Mouse (Mus musculus) neural tube, embryonic 11.5 days (tissue): Measurements from ENCODE around the gene Dapk2. TPM values are rescaled to one million over a fixed set of nuclear protein-coding genes. Genes with fewer than 3 reads are reported as not detected.

Experiments used
- ATAC-seq: fragments of 200-750 bp; cut with Nextera tagmentation; 2 replicates; pipeline ENCODE4 v1.8.0; 2017; ENCODE audit warnings: moderate number of reproducible peaks, mild to moderate bottlenecking, moderate TSS enrichment, moderate library complexity; ENCODE audit not compliant: insufficient read depth, low FRiP score, low TSS enrichment
- DNase-seq: peaks from one replicate; pipeline ENCODE4 v3.0.0-alpha.2; 2015; ENCODE audit warnings: low spot score
- H3K27ac ChIP-seq: fragments of 300-500 bp; sonication (generic); 2 replicates; pipeline ENCODE4 v1.5.1; 2014; ENCODE audit warnings: low read depth, mild to moderate bottlenecking, low read length
- H3K27me3 ChIP-seq: fragments of 300-500 bp; sonication (generic); 2 replicates; pipeline ENCODE4 v1.6.1; 2014; ENCODE audit warnings: mild to moderate bottlenecking, low read length, mixed read lengths; ENCODE audit not compliant: control insufficient read depth, insufficient read depth
- H3K36me3 ChIP-seq: fragments of 300-500 bp; sonication (generic); 2 replicates; pipeline ENCODE4 v1.6.1; 2014; ENCODE audit warnings: mild to moderate bottlenecking, low read length, moderate library complexity, mixed read lengths; ENCODE audit not compliant: control insufficient read depth, insufficient read depth
- H3K4me1 ChIP-seq: fragments of 300-500 bp; sonication (generic); 2 replicates; pipeline ENCODE4 v1.6.1; 2014; ENCODE audit warnings: low read length, mixed read lengths; ENCODE audit not compliant: control insufficient read depth, insufficient read depth
- H3K4me2 ChIP-seq: fragments of 300-500 bp; sonication (generic); 2 replicates; pipeline ENCODE4 v1.6.1; 2014; ENCODE audit warnings: low read depth, mild to moderate bottlenecking, moderate library complexity
- H3K4me3 ChIP-seq: fragments of 300-500 bp; sonication (generic); 2 replicates; pipeline ENCODE4 v1.5.1; 2014; ENCODE audit warnings: low read depth, low read length
- H3K9ac ChIP-seq: fragments of 300-500 bp; sonication (generic); 2 replicates; pipeline ENCODE4 v1.6.1; 2014; ENCODE audit warnings: mild to moderate bottlenecking, low read length
- H3K9me3 ChIP-seq: fragments of 300-500 bp; sonication (generic); 2 replicates; pipeline ENCODE4 v1.6.1; 2016; ENCODE audit warnings: low read length; ENCODE audit not compliant: control insufficient read depth
- WGBS: fragments of 180-500 bp; shearing (Covaris S2); extraction: QIAGEN DNeasy Blood & Tissue Kit; methylation state at CpG from one replicate; pipeline ENCODE4 v1.1.7; 2014; 5-methylcytosine and 5-hydroxymethylcytosine counted together
- polyA plus RNA-seq: library from polyadenylated mRNA; unstranded; fragments of >200 nt; fragmentation: Nextera tagmentation; extraction: Ambion mirVana; gene quantifications from 2 replicates; pipeline ENCODE4 v1.2.1, GENCODE M21; 2014

Dapk2 gene
- polyA plus RNA-seq, 1 experiment from 2014 or later = 3.1 TPM

DNA sequence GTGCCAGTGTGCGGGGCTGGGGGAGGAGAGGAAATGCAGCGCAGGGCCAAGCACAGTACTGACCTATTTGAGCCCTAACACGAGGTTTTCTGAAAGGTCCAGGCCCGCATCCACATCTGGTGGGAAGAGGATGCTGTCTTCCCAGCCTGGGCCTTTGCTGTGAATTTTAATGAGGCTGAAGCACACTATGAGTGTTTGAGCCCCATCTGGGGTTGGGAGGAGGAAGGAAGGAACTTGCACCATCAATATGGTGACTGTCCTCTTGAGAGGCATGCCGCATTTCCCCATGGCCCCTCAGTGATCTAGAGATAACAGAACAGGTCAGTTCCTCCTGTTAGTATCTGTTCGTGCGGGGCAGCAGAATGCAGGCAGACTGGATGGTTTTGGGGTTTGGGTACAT lies 44.4 kb downstream of the Dapk2 start:
- no peaks in the 10 kb centered on the region for H3K36me3 ChIP-seq
- ATAC-seq = no peak
- no peaks in the 10 kb centered on the region for H3K4me1 ChIP-seq
- no peaks in the 10 kb centered on the region for H3K27me3 ChIP-seq
- H3K9me3 ChIP-seq = no peaks in the 10 kb centered on the region
- H3K27ac ChIP-seq = no peak overlapping the region
- H3K4me2 ChIP-seq = no peak overlapping the region
- no peak overlapping the region for H3K4me3 ChIP-seq
- no peak for DNase-seq
- WGBS = 93% methylated on average over 7 of the region's 7 CpGs
- no peak overlapping the region for H3K9ac ChIP-seq

DNA sequence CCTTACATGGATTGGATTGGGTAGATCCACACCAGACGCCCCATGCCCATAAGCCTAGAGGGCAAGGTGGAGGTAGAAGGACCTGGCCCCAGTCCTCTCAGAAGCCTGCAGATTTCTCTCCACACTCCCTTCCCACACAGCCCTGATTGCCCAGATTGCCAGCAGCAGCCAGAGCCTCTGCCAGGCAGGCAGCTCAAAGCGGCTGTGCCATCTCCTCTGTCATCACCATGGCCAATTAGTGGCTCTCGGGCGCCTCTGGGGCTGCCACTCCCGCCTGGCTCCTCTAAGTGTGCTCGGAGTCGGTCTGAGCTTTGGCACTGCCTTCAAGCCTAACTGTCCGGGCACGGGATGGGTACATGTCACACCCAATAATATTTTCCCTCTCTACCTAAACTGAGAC lies 47.7 kb downstream of the Dapk2 start:
- H3K27me3 ChIP-seq = no peaks in the 10 kb centered on the region
- H3K4me2 ChIP-seq = no peak overlapping the region
- H3K9ac ChIP-seq = no peak overlapping the region
- no peaks in the 10 kb centered on the region for H3K9me3 ChIP-seq
- no peak overlapping the region for H3K4me3 ChIP-seq
- DNase-seq = no peak
- H3K27ac ChIP-seq = no peak overlapping the region
- no peaks in the 10 kb centered on the region for H3K36me3 ChIP-seq
- no peak for ATAC-seq
- no peaks in the 10 kb centered on the region for H3K4me1 ChIP-seq
- WGBS = 89% methylated on average over 9 of the region's 9 CpGs

GRCm38 (mm10) chr9:66206825-66207224 lies 48.8 kb downstream of the Dapk2 start:
- Histone ChIP-seq H3K4me2 (no peak overlapping the region), H3K4me1 (no peaks in the 10 kb centered on the region), H3K27ac (no peak overlapping the region), H3K36me3 (no peaks in the 10 kb centered on the region), H3K9me3 (no peaks in the 10 kb centered on the region), H3K27me3 (no peaks in the 10 kb centered on the region), H3K4me3 (no peak overlapping the region), H3K9ac (no peak overlapping the region)
- DNase-seq (no peak), ATAC-seq (no peak)
- WGBS = 74% methylated on average over 5 of the region's 5 CpGs

- 69% methylated on average over 4 of the region's 4 CpGs for WGBS
- ATAC-seq (no peak), DNase-seq (no peak)
- no peak overlapping the region for H3K27ac ChIP-seq
- H3K4me1 ChIP-seq = peaks cover 5% of the 10 kb centered on the region; the same call in 1 of the 2 replicates
- no peaks in the 10 kb centered on the region for H3K36me3 ChIP-seq
- H3K27me3 ChIP-seq = no peaks in the 10 kb centered on the region
- no peak overlapping the region for H3K9ac ChIP-seq
- no peaks in the 10 kb centered on the region for H3K9me3 ChIP-seq
- no peak overlapping the region for H3K4me3 ChIP-seq
- H3K4me2 ChIP-seq = no peak overlapping the region
These were observed 53.4 kb downstream of the Dapk2 start for GRCm38 (mm10) chr9:66211420-66211819.

DNA sequence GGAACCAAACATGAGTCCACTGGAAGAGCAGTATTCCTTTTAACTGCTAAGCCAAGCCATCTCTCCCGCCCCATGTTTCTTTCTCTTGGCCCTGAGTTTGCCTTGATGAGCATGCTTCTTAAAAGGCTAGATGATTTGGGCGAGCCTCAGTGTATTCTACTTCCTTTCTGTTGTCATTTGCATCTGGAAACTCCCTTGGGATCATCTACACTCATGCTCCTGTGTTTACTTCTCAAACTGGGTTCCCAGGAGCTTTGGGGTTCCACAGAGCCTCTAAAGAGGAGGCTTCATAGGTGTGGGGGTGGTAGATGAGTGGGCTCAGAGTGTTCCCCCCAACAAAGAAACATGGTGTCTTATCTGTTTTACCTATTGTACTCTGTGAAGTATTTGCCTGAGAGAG lies 54.1 kb downstream of the Dapk2 start:
- ATAC-seq = no peak

GRCm38 (mm10) chr9:66212802-66213201 lies 54.8 kb downstream of the Dapk2 start:
- 79% methylated on average over 5 of the region's 5 CpGs for WGBS
- Histone ChIP-seq H3K27me3 (no peaks in the 10 kb centered on the region), H3K9me3 (no peaks in the 10 kb centered on the region), H3K4me3 (no peak overlapping the region), H3K4me1 (peaks cover 5% of the 10 kb centered on the region; the same call in 1 of the 2 replicates), H3K4me2 (no peak overlapping the region), H3K36me3 (no peaks in the 10 kb centered on the region), H3K9ac (no peak overlapping the region), H3K27ac (no peak overlapping the region)
- ATAC-seq (no peak), DNase-seq (no peak)

More for the DNA sequence above, 54.1 kb downstream of the Dapk2 start:
- no peaks in the 10 kb centered on the region for H3K27me3 ChIP-seq
- H3K36me3 ChIP-seq = no peaks in the 10 kb centered on the region
- no peak for DNase-seq
- H3K9ac ChIP-seq = no peak overlapping the region
- H3K4me3 ChIP-seq = no peak overlapping the region
- H3K9me3 ChIP-seq = no peaks in the 10 kb centered on the region
- peaks cover 5% of the 10 kb centered on the region; the same call in 1 of the 2 replicates for H3K4me1 ChIP-seq
- H3K4me2 ChIP-seq = no peak overlapping the region
- H3K27ac ChIP-seq = no peak overlapping the region
- 77% methylated on average over 2 of the region's 2 CpGs for WGBS

GRCm38 (mm10) chr9:66213386-66214032 lies 55.5 kb downstream of the Dapk2 start:
- Histone ChIP-seq H3K27ac (no peak overlapping the region), H3K4me3 (no peak overlapping the region), H3K9me3 (no peaks in the 10 kb centered on the region), H3K4me2 (no peak overlapping the region), H3K27me3 (no peaks in the 10 kb centered on the region), H3K9ac (no peak overlapping the region), H3K36me3 (no peaks in the 10 kb centered on the region), H3K4me1 (peaks cover 5% of the 10 kb centered on the region; the same call in 1 of the 2 replicates)
- DNase-seq = peak; percentile 28
- ATAC-seq = no peak
- 31% methylated on average over 5 of the region's 5 CpGs for WGBS

DNA sequence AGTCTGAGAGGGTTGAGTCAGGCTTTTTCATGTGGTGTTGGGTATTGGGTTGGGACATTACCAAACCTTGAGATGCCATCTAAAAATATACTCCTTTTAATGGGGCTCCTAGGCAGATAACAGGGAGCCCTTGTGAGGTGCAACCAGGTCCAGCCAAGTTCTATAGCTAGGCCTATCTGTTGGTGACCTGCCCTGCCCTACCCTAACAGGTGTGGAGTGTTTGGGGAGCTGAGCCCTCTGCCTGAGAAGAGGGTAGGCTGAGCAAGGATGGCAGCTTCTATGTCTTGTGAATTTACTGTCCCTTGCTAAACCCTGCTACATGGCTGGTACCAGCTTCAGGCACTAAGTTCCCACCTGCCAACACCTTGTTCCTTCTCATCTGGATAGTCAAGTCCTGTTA lies 57.5 kb downstream of the Dapk2 start:
- DNase-seq (no peak), ATAC-seq (no peak)
- Histone ChIP-seq H3K27me3 (no peaks in the 10 kb centered on the region), H3K4me2 (no peak overlapping the region), H3K4me3 (no peak overlapping the region), H3K27ac (no peak overlapping the region), H3K4me1 (peaks cover 5% of the 10 kb centered on the region; the same call in 1 of the 2 replicates), H3K36me3 (no peaks in the 10 kb centered on the region), H3K9me3 (no peaks in the 10 kb centered on the region), H3K9ac (no peak overlapping the region)

- WGBS = 75% methylated on average over 4 of the region's 4 CpGs
- DNase-seq = no peak
- H3K9me3 ChIP-seq = no peaks in the 10 kb centered on the region
- no peak overlapping the region for H3K9ac ChIP-seq
- H3K27me3 ChIP-seq = no peaks in the 10 kb centered on the region
- no peak overlapping the region for H3K4me2 ChIP-seq
- H3K4me1 ChIP-seq = peaks cover 5% of the 10 kb centered on the region; the same call in 1 of the 2 replicates
- no peak overlapping the region for H3K27ac ChIP-seq
- H3K4me3 ChIP-seq = no peak overlapping the region
- no peaks in the 10 kb centered on the region for H3K36me3 ChIP-seq
- ATAC-seq = no peak
These were observed 59.9 kb downstream of the Dapk2 start for GRCm38 (mm10) chr9:66217970-66218369.
